Mouse (Mus musculus): ENCODE results near the gene Ccpg1.

The Ccpg1 gene

GRCm38 (mm10) chr9:72985250-72986220 is at the start of gene Ccpg1, which contains the start of gene Ccpg1os:
TSS of gene Ccpg1 (plus strand) at chr9:72985429.
TSS of gene Ccpg1os (minus strand) at chr9:72985382.
- peak; percentile 97 to 99 for DNase-seq

GRCm38 (mm10) chr9:72936301-72936700 is 48.9 kb upstream of the Ccpg1 start:
- no peak for DNase-seq

GRCm38 (mm10) chr9:72943424-72943823 is 41.8 kb upstream of the Ccpg1 start:
- DNase-seq: no peak

- DNase-seq: no peak
Observed at GRCm38 (mm10) chr9:72944286-72944685, 40.9 kb upstream of the Ccpg1 start.

- DNase-seq: no peak
Observed at GRCm38 (mm10) chr9:72947010-72947409, 38.2 kb upstream of the Ccpg1 start.

GRCm38 (mm10) chr9:72949572-72949971 is 35.7 kb upstream of the Ccpg1 start:
- DNase-seq: no peak

GRCm38 (mm10) chr9:72954746-72955145 is 30.5 kb upstream of the Ccpg1 start:
- peak in 1 of 2 experiments; percentile 30 for DNase-seq

GRCm38 (mm10) chr9:72955546-72955945 is 29.7 kb upstream of the Ccpg1 start:
- DNase-seq: peak; percentile 47 to 62

GRCm38 (mm10) chr9:72958521-72959450 is 26.4 kb upstream of the Ccpg1 start, which contains the start of the genes Dyx1c1 and Gm44503:
TSS of gene Dyx1c1 (plus strand) at chr9:72958785.
TSS of gene Gm44503 (plus strand) at chr9:72958852.
- DNase-seq: peak; percentile 81 to 92

GRCm38 (mm10) chr9:72961346-72961745 is 23.9 kb upstream of the Ccpg1 start:
- DNase-seq: peak; percentile 40 to 66

- DNase-seq: no peak
Observed at GRCm38 (mm10) chr9:72961959-72962358, 23.3 kb upstream of the Ccpg1 start.

- DNase-seq: peak; percentile 32 to 43
Observed at GRCm38 (mm10) chr9:72968349-72969061, 16.7 kb upstream of the Ccpg1 start.

- DNase-seq: peak; percentile 5 to 41
Observed at GRCm38 (mm10) chr9:72969874-72970273, 15.4 kb upstream of the Ccpg1 start.

GRCm38 (mm10) chr9:72972435-72972834 is 12.8 kb upstream of the Ccpg1 start:
- DNase-seq: no peak

- DNase-seq: no peak
Observed at GRCm38 (mm10) chr9:72972984-72973383, 12.2 kb upstream of the Ccpg1 start.

GRCm38 (mm10) chr9:72974734-72975133 is 10.5 kb upstream of the Ccpg1 start:
- DNase-seq: no peak

GRCm38 (mm10) chr9:72975242-72975641 is 10.0 kb upstream of the Ccpg1 start:
- DNase-seq: no peak

- DNase-seq: no peak
Observed at GRCm38 (mm10) chr9:72983066-72983465, 2.2 kb upstream of the Ccpg1 start.

GRCm38 (mm10) chr9:72987703-72988102 is 2.5 kb downstream of the Ccpg1 start:
- DNase-seq: no peak

- peak; percentile 23 to 46 for DNase-seq
Observed at GRCm38 (mm10) chr9:72988706-72989105, 3.5 kb downstream of the Ccpg1 start.

- DNase-seq: no peak
Observed at GRCm38 (mm10) chr9:72991420-72991819, 6.2 kb downstream of the Ccpg1 start.

GRCm38 (mm10) chr9:72992576-72992975 is 7.3 kb downstream of the Ccpg1 start:
- DNase-seq: no peak

Measured in kidney, postnatal 25 days (tissue).